ENCODE assay signal across 12 mouse cellular contexts in genomic region chr1:138541495-138542169, GRCm38 (mm10).
DNase-seq lines count a peak whose midpoint lies in the region; ATAC-seq and TF ChIP-seq lines count a peak whose summit lies in the region.
"Had no signal": no experiment of that assay in that cellular context is flagged by ENCODE, and none has a peak within 500 bp of the region (broad histone marks: within the 10 kb centered on the region; RNA-seq: fewer than 3 reads in every experiment).

No protein-coding gene starts in this region.

- no peak for DNase-seq in gastrocnemius, adult 2 months
- no peak for DNase-seq in gastrocnemius, postnatal 14 days
- DNase-seq in A20 (ENCODE audit: low read depth, low spot score): peak; percentile 84
- peak; percentile 71 for DNase-seq in embryonic facial prominence, embryonic 14.5 days (ENCODE audit: low spot score)
- DNase-seq in cerebellum, adult 11 months: no peak
- no peak for DNase-seq in ovary, adult 18-20 months (ENCODE audit: low spot score)
- DNase-seq: liver, embryonic 13.5 days had no signal

- peak overlapping the region; percentile 37 for H3K4me3 ChIP-seq in gastrocnemius, adult 2 months
- H3K4me3 ChIP-seq in embryonic facial prominence, embryonic 14.5 days (ENCODE audit: low read depth, low read length): no peak overlapping the region
- H3K4me3 ChIP-seq in macrophage (ENCODE audit: inconsistent target): no peak overlapping the region
- H3K4me3 ChIP-seq in forebrain, embryonic 16.5 days (replicated peaks; ENCODE audit: low read length): no peak overlapping the region
- H3K4me3 ChIP-seq: heart, adult 2 months; liver, embryonic 13.5 days; neural tube, embryonic 15.5 days had no signal

- no peak overlapping the region for H3K4me2 ChIP-seq in embryonic facial prominence, embryonic 14.5 days (ENCODE audit: low read depth, low read length)
- no peak overlapping the region for H3K4me2 ChIP-seq in forebrain, embryonic 16.5 days (ENCODE audit: low read length)
- H3K4me2 ChIP-seq: liver, embryonic 13.5 days; midbrain, embryonic 11.5 days; neural tube, embryonic 15.5 days had no signal

- 62% methylated on average over 8 of the region's 8 CpGs for WGBS in embryonic facial prominence, embryonic 14.5 days
- 38% methylated on average over 8 of the region's 8 CpGs for WGBS in macrophage (ENCODE audit: missing documents)
- 82% methylated on average over 8 of the region's 8 CpGs for WGBS in forebrain, embryonic 16.5 days

- no peak for TF ChIP-seq CTCF in gastrocnemius, adult 2 months (IDR thresholded peaks at IDR 0.05)

- H3K36me3 ChIP-seq in embryonic facial prominence, embryonic 14.5 days (ENCODE audit: control insufficient read depth, insufficient read depth, low read length): no peaks in the 10 kb centered on the region
- H3K36me3 ChIP-seq in macrophage (ENCODE audit: inconsistent target): no peaks in the 10 kb centered on the region
- no peaks in the 10 kb centered on the region for H3K36me3 ChIP-seq in forebrain, embryonic 16.5 days (ENCODE audit: control insufficient read depth, insufficient read depth)
- H3K36me3 ChIP-seq: liver, embryonic 13.5 days; neural tube, embryonic 15.5 days had no signal

- H3K9me3 ChIP-seq in embryonic facial prominence, embryonic 14.5 days (ENCODE audit: control insufficient read depth, low read length): no peaks in the 10 kb centered on the region
- no peaks in the 10 kb centered on the region for H3K9me3 ChIP-seq in forebrain, embryonic 16.5 days (ENCODE audit: control insufficient read depth, low read length)
- H3K9me3 ChIP-seq: liver, embryonic 13.5 days; neural tube, embryonic 15.5 days had no signal

- H3K4me1 ChIP-seq in embryonic facial prominence, embryonic 14.5 days (ENCODE audit: control insufficient read depth, insufficient read depth, low read length): peaks cover 18% of the 10 kb centered on the region
- H3K4me1 ChIP-seq in forebrain, embryonic 16.5 days (replicated peaks; ENCODE audit: control insufficient read depth, insufficient read depth, low read length): no peaks in the 10 kb centered on the region
- H3K4me1 ChIP-seq: neural tube, embryonic 15.5 days had no signal

- H3K27ac ChIP-seq in gastrocnemius, adult 2 months: peak overlapping the region; percentile 64
- peak overlapping the region; percentile 65 for H3K27ac ChIP-seq in embryonic facial prominence, embryonic 14.5 days (replicated peaks; ENCODE audit: low read depth, low read length)
- H3K27ac ChIP-seq in macrophage: peak overlapping the region; percentile 57
- H3K27ac ChIP-seq in forebrain, embryonic 16.5 days (ENCODE audit: low read length): no peak overlapping the region
- H3K27ac ChIP-seq: heart, adult 2 months; liver, embryonic 13.5 days; neural tube, embryonic 15.5 days had no signal

- H3K79me2 ChIP-seq in macrophage (ENCODE audit: inconsistent target): peaks cover 74% of the 10 kb centered on the region

- intact Hi-C loops in gastrocnemius, adult 2 months (cut with DNase I): no loop called here
- intact Hi-C loops in gastrocnemius, postnatal 14 days (cut with DNase I; ENCODE audit: low total_unique reads): no loop called here

- 0 out of 2 replicates have a peak, but pooled peaks have one; percentile 41 for ATAC-seq in embryonic facial prominence, embryonic 14.5 days (ENCODE audit: low read depth)
- no peak for ATAC-seq in forebrain, embryonic 16.5 days

- 0 out of 2 replicates have a peak overlapping the region, but pooled peaks have one; percentile 2 for H3K9ac ChIP-seq in embryonic facial prominence, embryonic 14.5 days (ENCODE audit: low read depth, low read length)
- H3K9ac ChIP-seq in forebrain, embryonic 16.5 days (replicated peaks; ENCODE audit: low read depth, low read length): no peak overlapping the region
- H3K9ac ChIP-seq: liver, embryonic 13.5 days; neural tube, embryonic 15.5 days had no signal

- H3K27me3 ChIP-seq in embryonic facial prominence, embryonic 14.5 days (replicated peaks; ENCODE audit: control insufficient read depth, insufficient read depth, low read length): no peaks in the 10 kb centered on the region
- H3K27me3 ChIP-seq in forebrain, embryonic 16.5 days (replicated peaks; ENCODE audit: control insufficient read depth, insufficient read depth, low read length): no peaks in the 10 kb centered on the region
- H3K27me3 ChIP-seq: liver, embryonic 13.5 days; neural tube, embryonic 15.5 days had no signal

Comparison
In these comparisons a context has a peak if more than half of its experiments do, and no peak if none do; other contexts are left out.
1. DNase-seq: peak in A20 (single experiment) and embryonic facial prominence, embryonic 14.5 days (single experiment); none in gastrocnemius, adult 2 months (single experiment), gastrocnemius, postnatal 14 days (single experiment), cerebellum, adult 11 months (single experiment) and ovary, adult 18-20 months (single experiment).